Mouse (Mus musculus): ENCODE results near the gene Mcm5.

Gene Mcm5

GRCm38 (mm10) chr8:75172009-75172685 lies 62.8 kb downstream of the Mcm5 start:
- no peak for DNase-seq (ENCODE audit: low spot score)
